Mouse (Mus musculus): Measurements from ENCODE around the gene Pdcd6ip. TPM values are rescaled to one million over a fixed set of nuclear protein-coding genes. Genes with fewer than 3 reads are reported as not detected.

Gene Pdcd6ip
- total RNA-seq (2014; fragmentation: Nextera tagmentation) (211 and 215 TPM in 2 replicates), total RNA-seq (2017) (66.9 and 89.7 TPM in 2 replicates), polyA plus RNA-seq (2012) (224 and 271 TPM in 2 replicates)

GRCm38 (mm10) chr9:113707481-113708360 is at the start of gene Pdcd6ip:
Gene Pdcd6ip (minus strand): TSS chr9:113708259.
- DNase-seq (ENCODE audit: low spot score) (peak; percentile 86), ATAC-seq (ENCODE audit: extremely low read depth, insufficient number of reproducible peaks, low FRiP score, poor library complexity, severe bottlenecking) (peak; percentile 56)
- peaks cover 35% of the 10 kb centered on the region for H3K36me3 ChIP-seq (replicated peaks)
- H3K4me3 ChIP-seq (ENCODE audit: low read depth, low read length) = peak within 1 kb of the TSS; percentile 98
- peaks cover 16% of the 10 kb centered on the region for H3K27me3 ChIP-seq (ENCODE audit: insufficient read depth, low read length)
- peaks cover 31% of the 10 kb centered on the region for H3K4me1 ChIP-seq (ENCODE audit: insufficient read depth, low read depth, low read length)
- H3K9me3 ChIP-seq (replicated peaks) = no peaks in the 10 kb centered on the region
- TF ChIP-seq POLR2AphosphoS5 (IDR thresholded peaks at IDR 0.05; ENCODE audit: insufficient replicate concordance, low read depth, low read length) (no peak), TAL1 (conservative IDR thresholded peaks at IDR 0.05; ENCODE audit: low read depth, low read length) (no peak), CTCF (IDR thresholded peaks at IDR 0.05; ENCODE audit: low read depth, low read length) (no peak), GATA2 (IDR thresholded peaks at IDR 0.05; ENCODE audit: borderline replicate concordance, low read depth, low read length) (no peak), GATA1 (IDR thresholded peaks at IDR 0.05; ENCODE audit: borderline replicate concordance, low read length) (no peak)

DNA sequence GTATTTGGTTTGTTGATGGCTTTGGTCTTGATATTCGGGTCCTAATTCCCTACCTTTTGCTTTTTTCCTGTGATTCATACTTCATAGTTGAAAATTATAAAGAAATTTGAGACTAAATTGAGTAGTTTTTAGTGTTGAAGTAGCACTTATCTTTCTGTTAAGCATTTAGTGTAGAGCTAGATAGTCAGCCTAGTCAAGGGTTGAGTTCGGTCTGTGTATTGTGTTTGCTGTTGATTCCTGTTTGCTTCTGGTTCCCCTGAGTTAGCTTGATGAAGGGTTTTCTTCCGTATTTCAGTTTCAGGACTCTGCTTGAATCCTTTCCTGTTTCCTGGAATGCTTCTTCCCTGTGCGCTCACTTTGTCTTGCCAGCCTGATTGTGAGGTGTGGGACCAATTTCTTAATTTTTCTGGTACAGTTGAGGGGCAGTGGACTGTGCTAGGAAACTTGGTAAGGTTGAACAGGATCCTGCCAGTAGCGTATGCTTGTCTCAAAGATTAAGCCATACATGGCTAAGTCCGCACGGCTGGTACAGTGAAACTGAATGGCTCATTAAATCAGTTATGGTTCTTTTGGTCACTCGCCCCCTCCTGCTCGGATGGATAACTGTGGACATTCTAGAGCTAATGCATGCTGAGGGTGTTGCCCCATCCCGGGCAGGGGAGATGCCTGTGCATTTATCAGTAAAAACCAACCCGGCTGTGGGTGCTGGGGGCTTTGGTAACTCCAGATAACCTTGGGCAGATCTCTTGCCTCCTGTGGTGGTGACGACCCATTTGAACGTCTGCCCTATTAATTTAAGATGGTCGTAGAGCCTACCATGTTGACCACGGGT is 48.0 kb upstream of the Pdcd6ip start:
- H3K4me1 ChIP-seq (ENCODE audit: insufficient read depth, low read depth, low read length) = peaks cover 8% of the 10 kb centered on the region; the same call in 1 of the 2 replicates
- no peak for ATAC-seq (ENCODE audit: extremely low read depth, insufficient number of reproducible peaks, low FRiP score, poor library complexity, severe bottlenecking)
- TF ChIP-seq POLR2AphosphoS5 (IDR thresholded peaks at IDR 0.05; ENCODE audit: insufficient replicate concordance, low read depth, low read length) = no peak
- no peak for TF ChIP-seq GATA1 (IDR thresholded peaks at IDR 0.05; ENCODE audit: borderline replicate concordance, low read length)
- no peak for TF ChIP-seq GATA2 (IDR thresholded peaks at IDR 0.05; ENCODE audit: borderline replicate concordance, low read depth, low read length)
- TF ChIP-seq CTCF (IDR thresholded peaks at IDR 0.05; ENCODE audit: low read depth, low read length) = no peak
- TF ChIP-seq TAL1 (conservative IDR thresholded peaks at IDR 0.05; ENCODE audit: low read depth, low read length) = no peak
- no peak overlapping the region for H3K4me3 ChIP-seq (ENCODE audit: low read depth, low read length)
- no peak for DNase-seq (ENCODE audit: low spot score)
- H3K9me3 ChIP-seq (replicated peaks) = peaks cover 7% of the 10 kb centered on the region; the same call in 1 of the 2 replicates
- no peaks in the 10 kb centered on the region for H3K27me3 ChIP-seq (ENCODE audit: insufficient read depth, low read length)
- H3K36me3 ChIP-seq (replicated peaks) = peaks cover 43% of the 10 kb centered on the region

DNA sequence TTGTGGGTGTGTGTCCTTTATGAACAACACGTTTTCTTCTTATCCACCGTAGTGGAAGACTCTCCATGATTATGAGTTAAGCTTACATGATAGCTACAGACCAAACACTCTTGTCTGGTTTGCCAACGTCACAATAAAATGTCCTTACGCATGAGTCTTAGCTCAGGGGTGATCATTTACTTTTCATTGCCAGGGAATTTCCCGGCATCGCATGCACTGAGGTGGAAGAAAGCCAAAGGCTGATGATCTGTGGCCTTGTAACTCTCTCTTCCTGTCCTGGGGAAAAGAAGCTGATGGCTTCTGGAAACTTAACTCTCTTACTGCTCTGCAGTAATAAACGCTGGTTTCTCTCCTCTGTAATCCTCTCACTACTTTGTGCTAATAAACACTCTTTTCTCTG is 41.3 kb upstream of the Pdcd6ip start:
- ATAC-seq (ENCODE audit: extremely low read depth, insufficient number of reproducible peaks, low FRiP score, poor library complexity, severe bottlenecking) = no peak
- peaks cover 12% of the 10 kb centered on the region for H3K4me1 ChIP-seq (ENCODE audit: insufficient read depth, low read depth, low read length)
- TF ChIP-seq CTCF (IDR thresholded peaks at IDR 0.05; ENCODE audit: low read depth, low read length) (no peak), POLR2AphosphoS5 (IDR thresholded peaks at IDR 0.05; ENCODE audit: insufficient replicate concordance, low read depth, low read length) (no peak), GATA2 (IDR thresholded peaks at IDR 0.05; ENCODE audit: borderline replicate concordance, low read depth, low read length) (no peak), GATA1 (IDR thresholded peaks at IDR 0.05; ENCODE audit: borderline replicate concordance, low read length) (no peak), TAL1 (conservative IDR thresholded peaks at IDR 0.05; ENCODE audit: low read depth, low read length) (no peak)

DNA sequence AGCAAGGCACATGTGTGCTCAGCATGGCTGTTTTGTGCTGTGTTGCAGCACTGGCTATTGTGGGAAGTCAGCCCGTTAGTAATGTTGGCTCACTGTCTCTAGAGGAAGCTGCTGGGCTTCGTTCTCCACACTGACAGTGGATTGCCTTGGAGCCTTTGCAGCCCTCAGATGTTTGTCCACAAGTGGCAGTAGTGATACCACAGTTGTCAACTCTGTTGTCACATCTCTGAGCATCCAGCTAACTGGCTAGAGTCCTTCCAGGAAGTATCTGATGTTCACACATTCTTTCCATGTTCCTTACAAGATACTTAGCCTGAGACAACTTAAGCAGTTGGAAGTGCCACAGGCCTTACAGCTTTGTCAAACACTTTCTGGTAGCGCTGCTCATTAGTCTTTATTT is 35.2 kb upstream of the Pdcd6ip start:
- H3K36me3 ChIP-seq (replicated peaks) = peaks cover 27% of the 10 kb centered on the region
- no peak overlapping the region for H3K4me3 ChIP-seq (ENCODE audit: low read depth, low read length)
- H3K27me3 ChIP-seq (ENCODE audit: insufficient read depth, low read length) = no peaks in the 10 kb centered on the region
- H3K4me1 ChIP-seq (ENCODE audit: insufficient read depth, low read depth, low read length) = peaks cover 29% of the 10 kb centered on the region
- TF ChIP-seq GATA2 (IDR thresholded peaks at IDR 0.05; ENCODE audit: borderline replicate concordance, low read depth, low read length) = no peak
- TF ChIP-seq POLR2AphosphoS5 (IDR thresholded peaks at IDR 0.05; ENCODE audit: insufficient replicate concordance, low read depth, low read length) = no peak
- no peak for TF ChIP-seq GATA1 (IDR thresholded peaks at IDR 0.05; ENCODE audit: borderline replicate concordance, low read length)
- no peak for TF ChIP-seq CTCF (IDR thresholded peaks at IDR 0.05; ENCODE audit: low read depth, low read length)
- TF ChIP-seq TAL1 (conservative IDR thresholded peaks at IDR 0.05; ENCODE audit: low read depth, low read length) = no peak
- DNase-seq (ENCODE audit: low spot score) (no peak), ATAC-seq (ENCODE audit: extremely low read depth, insufficient number of reproducible peaks, low FRiP score, poor library complexity, severe bottlenecking) (no peak)
- H3K9me3 ChIP-seq (replicated peaks) = no peaks in the 10 kb centered on the region

More for the DNA sequence above, 41.3 kb upstream of the Pdcd6ip start:
- no peaks in the 10 kb centered on the region for H3K27me3 ChIP-seq (ENCODE audit: insufficient read depth, low read length)
- DNase-seq (ENCODE audit: low spot score) = no peak
- no peaks in the 10 kb centered on the region for H3K9me3 ChIP-seq (replicated peaks)
- peaks cover 29% of the 10 kb centered on the region for H3K36me3 ChIP-seq (replicated peaks)
- H3K4me3 ChIP-seq (ENCODE audit: low read depth, low read length) = no peak overlapping the region

GRCm38 (mm10) chr9:113742361-113742794 is 34.3 kb upstream of the Pdcd6ip start:
- peaks cover 2% of the 10 kb centered on the region; the same call in 1 of the 2 replicates for H3K27me3 ChIP-seq (ENCODE audit: insufficient read depth, low read length)
- H3K4me1 ChIP-seq (ENCODE audit: insufficient read depth, low read depth, low read length) = peaks cover 29% of the 10 kb centered on the region
- H3K9me3 ChIP-seq (replicated peaks) = no peaks in the 10 kb centered on the region
- ATAC-seq (ENCODE audit: extremely low read depth, insufficient number of reproducible peaks, low FRiP score, poor library complexity, severe bottlenecking) (no peak), DNase-seq (ENCODE audit: low spot score) (peak; percentile 7)
- H3K4me3 ChIP-seq (ENCODE audit: low read depth, low read length) = peak overlapping the region; percentile 99
- TF ChIP-seq CTCF (IDR thresholded peaks at IDR 0.05; ENCODE audit: low read depth, low read length) (no peak), POLR2AphosphoS5 (IDR thresholded peaks at IDR 0.05; ENCODE audit: insufficient replicate concordance, low read depth, low read length) (no peak), TAL1 (conservative IDR thresholded peaks at IDR 0.05; ENCODE audit: low read depth, low read length) (no peak), GATA1 (IDR thresholded peaks at IDR 0.05; ENCODE audit: borderline replicate concordance, low read length) (no peak)
- H3K36me3 ChIP-seq (replicated peaks) = peaks cover 20% of the 10 kb centered on the region
